Mouse (Mus musculus): ENCODE results near the gene Rbm5.

- TF ChIP-seq POLR2A (IDR thresholded peaks at IDR 0.05; ENCODE audit: insufficient read depth, low read length) (no peak), CTCF (IDR thresholded peaks at IDR 0.05; ENCODE audit: low read depth, low read length) (no peak), EP300 (IDR thresholded peaks at IDR 0.05; ENCODE audit: insufficient read depth, low read depth, low read length) (no peak)
These were observed 26.7 kb downstream of the Rbm5 start for GRCm38 (mm10) chr9:107744061-107744460.
